Mouse (Mus musculus) forebrain, embryonic 15.5 days (tissue): ENCODE data around the gene Asap3. TPM values are rescaled to one million over a fixed set of nuclear protein-coding genes. Genes with fewer than 3 reads are reported as not detected.

ENCODE experiments used
- ATAC-seq: fragments of 200-750 bp; cut with Nextera tagmentation; replicated peaks from 2 replicates; pipeline ENCODE4 v1.8.0; 2017; ENCODE audit warnings: mild to moderate bottlenecking, moderate TSS enrichment, moderate library complexity
- H3K27ac ChIP-seq: fragments of 300-500 bp; sonication (generic); replicated peaks from 2 replicates; pipeline ENCODE4 v1.5.1; 2015; ENCODE audit warnings: mild to moderate bottlenecking, inconsistent platforms
- H3K27me3 ChIP-seq: fragments of 300-500 bp; sonication (generic); 2 replicates; pipeline ENCODE4 v1.6.1; 2015; ENCODE audit warnings: inconsistent platforms
- H3K36me3 ChIP-seq: fragments of 300-500 bp; sonication (generic); 2 replicates; pipeline ENCODE4 v1.6.1; 2015; ENCODE audit warnings: mild to moderate bottlenecking, inconsistent platforms
- H3K4me1 ChIP-seq: fragments of 300-500 bp; sonication (generic); 2 replicates; pipeline ENCODE4 v1.6.1; 2015; ENCODE audit warnings: inconsistent platforms
- H3K4me2 ChIP-seq: fragments of 300-500 bp; sonication (generic); replicated peaks from 2 replicates; pipeline ENCODE4 v1.6.1; 2015; ENCODE audit warnings: mild to moderate bottlenecking, inconsistent platforms
- H3K4me3 ChIP-seq: fragments of 300-500 bp; sonication (generic); 2 replicates; pipeline ENCODE4 v1.5.1; 2015; ENCODE audit warnings: mild to moderate bottlenecking, inconsistent platforms
- H3K9ac ChIP-seq: fragments of 300-500 bp; sonication (generic); replicated peaks from 2 replicates; pipeline ENCODE4 v1.6.1; 2015; ENCODE audit warnings: mild to moderate bottlenecking, inconsistent platforms
- H3K9me3 ChIP-seq: fragments of 300-500 bp; sonication (generic); 2 replicates; pipeline ENCODE4 v1.6.1; 2016; ENCODE audit warnings: inconsistent platforms
- WGBS: fragments of 180-500 bp; shearing (Covaris S2); methylation state at CpG from one replicate; pipeline ENCODE4 v1.1.7; 2015; ENCODE audit warnings: mixed read lengths; 5-methylcytosine and 5-hydroxymethylcytosine counted together
- polyA plus RNA-seq: library from polyadenylated mRNA; unstranded; fragments of >200 nt; fragmentation: Nextera tagmentation; extraction: Ambion mirVana; gene quantifications from 2 replicates; pipeline ENCODE4 v1.2.1, GENCODE M21; 2015

Gene Asap3
- 3.4 and 3.7 TPM in 2 replicates for polyA plus RNA-seq

DNA sequence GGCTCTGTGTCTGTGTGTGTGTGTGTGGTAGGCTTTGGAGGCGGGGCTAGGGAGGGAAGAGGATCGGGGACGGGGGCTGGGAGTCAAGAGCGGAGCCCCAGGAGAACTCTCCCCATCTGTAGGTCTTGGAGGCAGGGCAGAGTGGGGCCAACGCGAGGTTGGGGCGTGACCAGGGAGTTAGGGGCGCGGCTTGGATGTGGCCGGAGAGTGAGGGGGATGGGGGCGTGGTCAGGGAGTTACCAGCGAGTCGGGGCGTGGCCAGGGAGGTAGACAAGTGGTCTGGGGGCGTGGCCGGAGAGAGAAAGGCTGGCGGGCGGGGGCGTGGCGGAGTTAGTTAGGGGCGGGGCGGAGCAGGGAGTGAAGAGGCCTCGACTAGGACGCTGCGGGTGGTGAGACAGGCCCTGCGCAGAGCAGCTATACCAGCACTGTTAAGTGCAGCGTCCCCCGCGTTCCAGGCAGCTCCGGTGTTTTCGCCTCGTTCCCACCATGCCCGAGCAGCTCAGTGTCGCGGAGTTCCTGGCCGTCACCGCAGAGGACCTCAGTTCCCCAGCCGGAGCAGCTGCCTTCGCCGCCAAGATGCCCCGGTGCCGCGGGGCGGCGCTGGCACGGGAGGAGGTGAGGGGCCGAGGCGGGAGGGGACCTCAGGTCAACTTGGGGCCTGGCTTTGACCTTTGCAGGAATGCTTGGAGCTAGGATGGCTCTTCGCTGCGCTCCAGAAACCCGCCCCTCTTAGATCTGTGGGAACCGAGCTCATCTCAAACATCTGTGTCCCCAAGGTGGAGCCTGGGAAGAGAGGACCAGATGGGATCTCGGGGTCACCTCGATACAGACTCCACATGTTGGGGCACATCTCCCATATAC lies at the start of gene Asap3:
Gene Asap3, plus strand, starts transcription at position 333 of the 861 bp plus-strand sequence.
- Histone ChIP-seq H3K4me3 (peak within 1 kb of the TSS; percentile 55), H3K9me3 (no peaks in the 10 kb centered on the region), H3K4me2 (peak within 1 kb of the TSS; percentile 92), H3K36me3 (no peaks in the 10 kb centered on the region), H3K27me3 (no peaks in the 10 kb centered on the region), H3K27ac (0 out of 2 replicates have a peak within 1 kb of the TSS, but pooled peaks have one; percentile 6), H3K9ac (peak within 1 kb of the TSS; percentile 66), H3K4me1 (peaks cover 12% of the 10 kb centered on the region)
- WGBS, result under 1% methylated on average over 49 of the region's 54 CpGs
- ATAC-seq, result peak; percentile 92

DNA sequence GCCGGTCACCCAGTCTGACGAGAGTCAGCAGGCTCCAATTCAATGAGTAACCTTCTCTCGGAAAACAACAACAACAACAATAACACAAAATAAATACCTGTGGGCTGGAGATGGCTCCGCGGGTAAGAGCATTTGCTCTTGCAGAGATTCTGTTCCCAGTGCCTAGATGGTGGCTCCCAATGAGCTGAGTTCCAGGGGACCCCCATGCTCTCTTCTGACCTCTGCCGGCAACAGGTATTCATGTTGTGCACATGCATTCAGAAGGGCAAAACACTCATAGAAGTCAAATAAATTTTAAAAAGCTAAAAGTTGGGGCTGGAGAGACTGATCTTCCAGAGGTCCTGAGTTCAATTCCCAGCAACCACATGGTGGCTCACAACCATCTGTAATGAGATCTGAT lies 47.7 kb upstream of the Asap3 start:
- no peak overlapping the region for H3K9ac ChIP-seq
- H3K36me3 ChIP-seq, result no peaks in the 10 kb centered on the region
- H3K4me1 ChIP-seq, result peaks cover 16% of the 10 kb centered on the region
- no peak overlapping the region for H3K27ac ChIP-seq
- no peaks in the 10 kb centered on the region for H3K9me3 ChIP-seq
- no peak for ATAC-seq
- no peak overlapping the region for H3K4me2 ChIP-seq
- no peak overlapping the region for H3K4me3 ChIP-seq
- no peaks in the 10 kb centered on the region for H3K27me3 ChIP-seq
- WGBS, result 73% methylated on average over 6 of the region's 6 CpGs

DNA sequence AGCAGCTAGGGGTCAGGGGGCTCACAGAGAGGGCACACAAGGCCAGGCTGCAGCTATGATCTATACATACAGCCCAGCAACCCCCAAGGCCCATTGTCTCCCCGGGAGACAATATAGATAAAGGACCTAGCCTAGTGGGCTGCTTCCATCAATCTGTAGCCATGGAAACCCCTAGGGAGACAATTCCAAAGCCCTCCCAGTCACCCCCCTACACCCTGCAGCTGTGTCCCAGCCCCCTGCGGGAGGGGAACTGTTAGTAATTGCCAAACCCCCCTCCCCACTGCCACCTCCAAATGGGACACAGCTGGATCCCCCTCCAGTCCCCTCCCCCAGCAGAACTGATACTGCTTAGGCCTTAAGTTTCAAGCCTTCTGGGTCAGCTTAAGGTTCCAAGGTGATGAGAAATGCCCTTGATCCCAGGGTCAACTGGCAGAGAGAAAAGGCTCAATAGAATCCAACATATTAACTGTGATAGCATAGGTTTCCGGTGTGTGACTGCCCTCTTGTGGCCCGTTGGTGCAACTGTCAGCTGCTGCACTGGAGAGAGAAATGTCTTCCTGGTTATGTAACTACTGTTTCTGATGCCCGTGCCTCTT lies 46.3 kb upstream of the Asap3 start:
- Histone ChIP-seq H3K9ac (0 out of 2 replicates have a peak overlapping the region, but pooled peaks have one; percentile 10), H3K27me3 (no peaks in the 10 kb centered on the region), H3K4me3 (no peak overlapping the region), H3K36me3 (no peaks in the 10 kb centered on the region), H3K4me1 (peaks cover 12% of the 10 kb centered on the region), H3K4me2 (no peak overlapping the region), H3K9me3 (no peaks in the 10 kb centered on the region), H3K27ac (peak overlapping the region; percentile 80)
- ATAC-seq, result peak; percentile 81
- 0% methylated on average over 5 of the region's 5 CpGs for WGBS

DNA sequence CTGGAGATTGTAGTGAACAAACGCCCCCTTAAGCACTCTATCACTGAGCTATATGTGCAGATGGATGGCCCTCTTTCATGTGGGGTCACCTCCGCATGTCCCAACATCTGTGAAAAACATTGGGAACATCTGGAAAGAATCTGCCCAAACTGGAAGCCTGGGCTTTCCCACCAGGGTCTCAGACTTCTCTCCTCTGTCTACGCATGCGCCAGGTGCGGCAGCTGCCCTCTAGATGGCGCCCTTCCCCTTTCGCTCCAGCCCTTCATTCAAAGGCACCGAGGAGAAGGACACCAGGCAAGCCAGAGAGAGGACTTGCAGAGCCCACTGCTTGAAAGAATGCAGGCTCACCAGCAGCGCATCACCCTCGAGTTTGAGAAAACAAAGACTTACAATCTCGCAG lies 42.7 kb upstream of the Asap3 start:
- Histone ChIP-seq H3K4me2 (no peak overlapping the region; the same call in 1 of the 2 replicates), H3K9me3 (no peaks in the 10 kb centered on the region), H3K4me3 (no peak overlapping the region), H3K27ac (no peak overlapping the region), H3K9ac (no peak overlapping the region), H3K4me1 (peaks cover 12% of the 10 kb centered on the region), H3K36me3 (no peaks in the 10 kb centered on the region), H3K27me3 (no peaks in the 10 kb centered on the region)
- 3% methylated on average over 11 of the region's 11 CpGs for WGBS
- ATAC-seq, result 0 out of 2 replicates have a peak, but pooled peaks have one; percentile 57

GRCm38 (mm10) chr4:136164981-136165380 lies 41.2 kb upstream of the Asap3 start:
- Histone ChIP-seq H3K9ac (no peak overlapping the region), H3K4me2 (no peak overlapping the region), H3K9me3 (no peaks in the 10 kb centered on the region), H3K27ac (no peak overlapping the region), H3K4me1 (peaks cover 7% of the 10 kb centered on the region), H3K4me3 (no peak overlapping the region), H3K27me3 (no peaks in the 10 kb centered on the region), H3K36me3 (no peaks in the 10 kb centered on the region)
- WGBS, result 89% methylated on average over 8 of the region's 8 CpGs
- no peak for ATAC-seq

DNA sequence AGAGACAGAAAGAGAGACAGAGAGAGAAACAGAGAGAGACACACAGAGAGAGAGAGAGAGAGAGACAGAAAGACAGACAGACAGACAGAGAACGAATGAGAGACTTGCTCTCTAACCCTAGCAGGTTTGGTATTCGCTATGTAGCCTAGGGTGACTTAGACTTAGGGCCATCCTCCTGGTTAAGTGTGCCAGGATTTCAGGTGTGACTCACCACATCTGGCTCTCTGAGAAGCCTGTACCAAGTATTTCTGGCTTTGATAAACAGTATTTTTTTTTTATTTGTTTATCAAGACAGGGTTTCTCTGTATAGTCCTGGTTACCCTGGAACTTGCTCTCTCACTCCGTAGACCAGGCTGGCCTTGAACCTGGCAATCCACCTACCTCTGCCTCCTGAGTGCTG lies 38.5 kb upstream of the Asap3 start:
- no peak overlapping the region for H3K4me2 ChIP-seq
- 93% methylated on average over 3 of the region's 3 CpGs for WGBS
- H3K4me3 ChIP-seq, result no peak overlapping the region
- peaks cover 11% of the 10 kb centered on the region for H3K4me1 ChIP-seq
- H3K27me3 ChIP-seq, result no peaks in the 10 kb centered on the region
- no peaks in the 10 kb centered on the region for H3K9me3 ChIP-seq
- no peak overlapping the region for H3K9ac ChIP-seq
- H3K36me3 ChIP-seq, result no peaks in the 10 kb centered on the region
- ATAC-seq, result no peak
- H3K27ac ChIP-seq, result no peak overlapping the region

DNA sequence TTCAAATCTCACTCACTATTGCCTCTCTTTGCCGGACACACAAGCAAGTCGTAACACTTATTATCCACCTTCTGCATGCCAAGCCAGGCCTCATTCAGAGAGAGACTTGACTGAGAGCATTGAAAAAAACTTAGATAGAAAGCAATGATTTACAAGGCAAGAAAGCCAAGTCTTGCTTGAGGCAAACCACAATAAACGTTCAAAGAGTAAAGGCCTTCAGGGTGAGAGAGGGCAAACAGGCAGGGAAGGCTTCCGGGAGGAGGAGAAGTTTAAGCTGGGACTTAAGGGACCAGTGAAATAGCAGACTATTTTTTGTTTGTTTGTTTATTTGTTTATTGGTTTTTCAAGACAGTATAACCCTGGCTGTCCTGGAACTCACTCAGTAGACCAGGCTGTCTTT lies 35.8 kb upstream of the Asap3 start:
- 87% methylated on average over 4 of the region's 4 CpGs for WGBS
- H3K4me1 ChIP-seq, result peaks cover 33% of the 10 kb centered on the region
- no peak overlapping the region for H3K9ac ChIP-seq
- no peak overlapping the region for H3K27ac ChIP-seq
- H3K9me3 ChIP-seq, result no peaks in the 10 kb centered on the region
- no peak overlapping the region for H3K4me2 ChIP-seq
- ATAC-seq, result no peak
- no peaks in the 10 kb centered on the region for H3K27me3 ChIP-seq
- H3K36me3 ChIP-seq, result no peaks in the 10 kb centered on the region
- no peak overlapping the region for H3K4me3 ChIP-seq

- ATAC-seq, result peak; percentile 54; the same call in 1 of the 2 replicates
- no peaks in the 10 kb centered on the region for H3K9me3 ChIP-seq
- WGBS, result 13% methylated on average over 12 of the region's 12 CpGs
- H3K4me3 ChIP-seq, result peak overlapping the region; percentile 65
- no peaks in the 10 kb centered on the region for H3K27me3 ChIP-seq
- no peaks in the 10 kb centered on the region for H3K36me3 ChIP-seq
- H3K9ac ChIP-seq, result peak overlapping the region; percentile 48
- H3K4me1 ChIP-seq, result peaks cover 38% of the 10 kb centered on the region
- H3K4me2 ChIP-seq, result peak overlapping the region; percentile 100
- H3K27ac ChIP-seq, result no peak overlapping the region
Measured at GRCm38 (mm10) chr4:136171455-136171854, 34.7 kb upstream of the Asap3 start.

DNA sequence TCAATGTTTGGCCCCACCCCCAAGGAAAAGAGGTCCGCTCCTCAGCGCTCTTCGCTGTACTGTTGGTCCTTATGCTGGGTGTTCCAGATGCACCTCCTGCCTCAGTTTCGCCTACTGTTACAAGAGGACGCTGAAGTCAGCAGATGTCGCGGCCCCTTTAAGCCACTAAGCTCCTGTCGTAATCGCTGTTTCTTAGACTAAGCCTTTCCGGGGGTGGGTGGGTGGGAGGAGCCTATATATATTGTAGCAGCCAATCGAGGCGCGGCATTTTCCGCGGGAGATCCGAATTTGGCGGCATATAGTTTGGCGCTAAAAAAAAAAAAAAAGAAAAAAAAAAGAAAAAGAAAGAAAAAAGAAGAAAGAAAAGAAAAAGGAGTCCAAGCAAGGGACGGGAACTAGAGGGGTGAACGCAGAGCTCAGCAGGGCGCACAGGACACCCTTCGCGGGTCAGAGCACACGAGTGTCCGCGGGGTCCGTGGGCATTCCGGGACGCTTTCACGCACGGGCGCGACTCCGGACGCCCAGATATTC lies 34.1 kb upstream of the Asap3 start, which contains the start of gene E2f2:
Gene E2f2, plus strand, starts transcription at position 384 of the 531 bp plus-strand sequence.
- ATAC-seq, result peak; percentile 68
- H3K9ac ChIP-seq, result peak within 1 kb of the TSS; percentile 48
- no peaks in the 10 kb centered on the region for H3K36me3 ChIP-seq
- peak within 1 kb of the TSS; percentile 46; the same call in 1 of the 2 replicates for H3K27ac ChIP-seq
- H3K4me2 ChIP-seq, result peak within 1 kb of the TSS; percentile 100
- peaks cover 40% of the 10 kb centered on the region for H3K4me1 ChIP-seq
- H3K9me3 ChIP-seq, result no peaks in the 10 kb centered on the region
- H3K27me3 ChIP-seq, result no peaks in the 10 kb centered on the region
- WGBS, result 0% methylated on average over 35 of the region's 35 CpGs
- peak within 1 kb of the TSS; percentile 65 for H3K4me3 ChIP-seq

DNA sequence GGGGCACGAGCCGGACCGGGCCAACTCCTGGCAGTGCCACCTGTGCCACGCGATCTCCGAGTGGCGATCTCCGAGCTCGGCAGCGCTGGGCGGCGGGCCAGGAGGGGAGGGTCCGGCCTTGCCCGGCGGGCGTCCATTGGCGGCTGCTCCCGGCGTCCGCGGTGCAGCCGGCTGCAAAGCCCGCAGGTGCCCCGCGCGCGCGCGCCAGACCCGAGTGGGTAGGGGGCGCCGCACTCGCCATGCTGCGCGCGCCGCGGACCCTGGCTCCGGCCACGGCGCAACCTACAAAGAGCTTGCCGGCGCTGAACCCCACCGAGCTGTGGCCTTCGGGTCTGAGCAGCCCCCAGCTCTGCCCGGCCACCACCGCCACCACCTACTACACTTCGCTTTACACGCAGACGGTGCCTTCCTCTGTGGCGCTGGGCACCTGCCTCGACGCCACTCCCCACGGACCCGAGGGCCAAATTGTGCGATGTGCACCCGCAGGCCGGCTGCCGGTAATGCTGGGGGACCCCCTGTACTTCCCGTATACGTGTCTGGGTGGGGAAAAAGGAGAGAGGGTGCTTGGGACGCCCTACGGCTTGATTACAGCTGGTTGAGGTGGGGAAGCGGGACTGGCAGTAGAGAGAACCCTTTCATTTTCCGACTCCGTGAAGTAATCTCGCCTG lies 33.5 kb upstream of the Asap3 start:
- peak; percentile 54 for ATAC-seq
- Histone ChIP-seq H3K27ac (peak overlapping the region; percentile 46; the same call in 1 of the 2 replicates), H3K4me1 (peaks cover 46% of the 10 kb centered on the region), H3K4me2 (peak overlapping the region; percentile 100), H3K9ac (peak overlapping the region; percentile 44), H3K27me3 (no peaks in the 10 kb centered on the region), H3K4me3 (peak overlapping the region; percentile 65), H3K36me3 (no peaks in the 10 kb centered on the region), H3K9me3 (no peaks in the 10 kb centered on the region)
- under 1% methylated on average over 67 of the region's 67 CpGs for WGBS

GRCm38 (mm10) chr4:136173210-136173715 lies 32.9 kb upstream of the Asap3 start:
- no peak overlapping the region for H3K27ac ChIP-seq
- H3K4me2 ChIP-seq, result peak overlapping the region; percentile 100
- no peaks in the 10 kb centered on the region for H3K36me3 ChIP-seq
- H3K9ac ChIP-seq, result peak overlapping the region; percentile 44
- WGBS, result 4% methylated on average over 14 of the region's 14 CpGs
- peaks cover 51% of the 10 kb centered on the region for H3K4me1 ChIP-seq
- H3K27me3 ChIP-seq, result no peaks in the 10 kb centered on the region
- H3K9me3 ChIP-seq, result no peaks in the 10 kb centered on the region
- peak; percentile 20; the same call in 1 of the 2 replicates for ATAC-seq
- H3K4me3 ChIP-seq, result peak overlapping the region; percentile 65
